Mouse (Mus musculus) hindbrain, embryonic 16.5 days (tissue): ENCODE results near the gene A430033K04Rik. TPM values are rescaled to one million over a fixed set of nuclear protein-coding genes. Genes with fewer than 3 reads are reported as not detected.

Experiments
- ATAC-seq: fragments of 200-750 bp; cut with Nextera tagmentation; 2 replicates; pipeline ENCODE4 v1.8.0; 2017; ENCODE audit warnings: moderate TSS enrichment, moderate library complexity
- H3K27ac ChIP-seq: fragments of 300-500 bp; sonication (generic); 2 replicates; pipeline ENCODE4 v1.5.1; 2014; ENCODE audit warnings: low read depth, mild to moderate bottlenecking, control low read depth, low read length, moderate library complexity
- H3K27me3 ChIP-seq: fragments of 300-500 bp; sonication (generic); replicated peaks from 2 replicates; pipeline ENCODE4 v1.6.1; 2014; ENCODE audit warnings: low read length; ENCODE audit not compliant: control insufficient read depth, insufficient read depth
- H3K36me3 ChIP-seq: fragments of 300-500 bp; sonication (generic); 2 replicates; pipeline ENCODE4 v1.6.1; 2014; ENCODE audit warnings: mild to moderate bottlenecking, low read length, moderate library complexity, mixed read lengths; ENCODE audit not compliant: control insufficient read depth, insufficient read depth
- H3K4me1 ChIP-seq: fragments of 300-500 bp; sonication (generic); 2 replicates; pipeline ENCODE4 v1.6.1; 2014; ENCODE audit warnings: low read depth, low read length; ENCODE audit not compliant: control insufficient read depth, insufficient read depth
- H3K4me2 ChIP-seq: fragments of 300-500 bp; sonication (generic); 2 replicates; pipeline ENCODE4 v1.6.1; 2014; ENCODE audit warnings: mild to moderate bottlenecking, low read length, control low read depth, moderate library complexity
- H3K4me3 ChIP-seq: fragments of 300-500 bp; sonication (generic); 2 replicates; pipeline ENCODE4 v1.5.1; 2014; ENCODE audit warnings: mild to moderate bottlenecking, low read length, control low read depth, moderate library complexity
- H3K9ac ChIP-seq: fragments of 300-500 bp; sonication (generic); 2 replicates; pipeline ENCODE4 v1.6.1; 2014; ENCODE audit warnings: low read depth, mild to moderate bottlenecking, control low read depth, low read length, moderate library complexity
- H3K9me3 ChIP-seq: fragments of 300-500 bp; sonication (generic); 2 replicates; pipeline ENCODE4 v1.6.1; 2014; ENCODE audit warnings: mild to moderate bottlenecking, low read length, moderate library complexity; ENCODE audit not compliant: control insufficient read depth
- WGBS: fragments of 180-500 bp; shearing (Covaris S2); extraction: QIAGEN DNeasy Blood & Tissue Kit; methylation state at CpG from one replicate; pipeline ENCODE4 v1.1.7; 2014; 5-methylcytosine and 5-hydroxymethylcytosine counted together
- polyA plus RNA-seq: library from polyadenylated mRNA; unstranded; fragments of >200 nt; fragmentation: Nextera tagmentation; extraction: Ambion mirVana; gene quantifications from 2 replicates; pipeline ENCODE4 v1.2.1, GENCODE M21; 2015

Gene A430033K04Rik
- polyA plus RNA-seq, 1 experiment from 2014 or later, result 19.2 TPM

- WGBS, result 86% methylated on average over 1 of the region's 1 CpGs
- ATAC-seq, result no peak
- Histone ChIP-seq H3K9ac (no peak overlapping the region), H3K27ac (no peak overlapping the region), H3K4me2 (no peak overlapping the region), H3K4me3 (no peak overlapping the region), H3K36me3 (peaks cover 11% of the 10 kb centered on the region), H3K27me3 (no peaks in the 10 kb centered on the region), H3K4me1 (no peaks in the 10 kb centered on the region), H3K9me3 (no peaks in the 10 kb centered on the region)
Measured at GRCm38 (mm10) chr5:138652911-138653310, 30.3 kb downstream of the A430033K04Rik start.

- Histone ChIP-seq H3K27me3 (no peaks in the 10 kb centered on the region), H3K27ac (no peak overlapping the region), H3K4me1 (no peaks in the 10 kb centered on the region), H3K9ac (no peak overlapping the region), H3K4me3 (no peak overlapping the region), H3K4me2 (no peak overlapping the region), H3K36me3 (no peaks in the 10 kb centered on the region; the same call in 1 of the 2 replicates), H3K9me3 (no peaks in the 10 kb centered on the region)
- ATAC-seq, result peak; percentile 94
- 26% methylated on average over 2 of the region's 2 CpGs for WGBS
Measured at GRCm38 (mm10) chr5:138656477-138657156, 34.0 kb downstream of the A430033K04Rik start.

- no peak overlapping the region for H3K27ac ChIP-seq
- no peak overlapping the region for H3K4me3 ChIP-seq
- WGBS, result 92% methylated on average over 3 of the region's 3 CpGs
- no peaks in the 10 kb centered on the region for H3K4me1 ChIP-seq
- H3K9ac ChIP-seq, result no peak overlapping the region
- H3K4me2 ChIP-seq, result no peak overlapping the region
- H3K9me3 ChIP-seq, result no peaks in the 10 kb centered on the region
- no peaks in the 10 kb centered on the region; the same call in 1 of the 2 replicates for H3K36me3 ChIP-seq
- ATAC-seq, result peak; percentile 68; the same call in 1 of the 2 replicates
- H3K27me3 ChIP-seq, result no peaks in the 10 kb centered on the region
Measured at GRCm38 (mm10) chr5:138657407-138657806, 34.7 kb downstream of the A430033K04Rik start.

- 32% methylated on average over 6 of the region's 6 CpGs for WGBS
- H3K4me3 ChIP-seq, result no peak overlapping the region
- no peaks in the 10 kb centered on the region for H3K4me1 ChIP-seq
- H3K4me2 ChIP-seq, result no peak overlapping the region
- H3K9ac ChIP-seq, result no peak overlapping the region
- no peaks in the 10 kb centered on the region for H3K27me3 ChIP-seq
- no peaks in the 10 kb centered on the region for H3K36me3 ChIP-seq
- no peaks in the 10 kb centered on the region for H3K9me3 ChIP-seq
- no peak overlapping the region for H3K27ac ChIP-seq
- ATAC-seq, result peak; percentile 81
Measured at GRCm38 (mm10) chr5:138657854-138658253, 35.2 kb downstream of the A430033K04Rik start.

GRCm38 (mm10) chr5:138658922-138659321 is 36.3 kb downstream of the A430033K04Rik start:
- 5% methylated on average over 5 of the region's 5 CpGs for WGBS
- Histone ChIP-seq H3K9me3 (no peaks in the 10 kb centered on the region), H3K9ac (no peak overlapping the region), H3K36me3 (no peaks in the 10 kb centered on the region), H3K4me1 (no peaks in the 10 kb centered on the region), H3K27me3 (no peaks in the 10 kb centered on the region), H3K4me3 (no peak overlapping the region), H3K27ac (no peak overlapping the region), H3K4me2 (no peak overlapping the region)
- no peak for ATAC-seq

- WGBS, result 62% methylated on average over 8 of the region's 8 CpGs
- H3K4me2 ChIP-seq, result no peak overlapping the region
- no peak overlapping the region for H3K4me3 ChIP-seq
- H3K27me3 ChIP-seq, result no peaks in the 10 kb centered on the region
- no peaks in the 10 kb centered on the region for H3K4me1 ChIP-seq
- no peak for ATAC-seq
- no peaks in the 10 kb centered on the region for H3K9me3 ChIP-seq
- no peak overlapping the region for H3K9ac ChIP-seq
- H3K27ac ChIP-seq, result no peak overlapping the region
- no peaks in the 10 kb centered on the region for H3K36me3 ChIP-seq
Measured at GRCm38 (mm10) chr5:138683023-138683766, 60.5 kb downstream of the A430033K04Rik start.

- H3K9me3 ChIP-seq, result no peaks in the 10 kb centered on the region
- no peaks in the 10 kb centered on the region for H3K36me3 ChIP-seq
- no peak overlapping the region for H3K4me3 ChIP-seq
- H3K9ac ChIP-seq, result no peak overlapping the region
- H3K27ac ChIP-seq, result no peak overlapping the region
- no peak for ATAC-seq
- WGBS, result 98% methylated on average over 7 of the region's 7 CpGs
- no peak overlapping the region for H3K4me2 ChIP-seq
- no peaks in the 10 kb centered on the region for H3K27me3 ChIP-seq
- no peaks in the 10 kb centered on the region for H3K4me1 ChIP-seq
Measured at GRCm38 (mm10) chr5:138683821-138684220, 61.2 kb downstream of the A430033K04Rik start.

- Histone ChIP-seq H3K4me1 (no peaks in the 10 kb centered on the region), H3K9ac (no peak overlapping the region), H3K4me2 (no peak overlapping the region), H3K27ac (no peak overlapping the region), H3K4me3 (no peak overlapping the region), H3K27me3 (no peaks in the 10 kb centered on the region), H3K36me3 (no peaks in the 10 kb centered on the region), H3K9me3 (no peaks in the 10 kb centered on the region)
- WGBS, result 88% methylated on average over 5 of the region's 5 CpGs
- ATAC-seq, result no peak
Measured at GRCm38 (mm10) chr5:138687453-138687852, 64.8 kb downstream of the A430033K04Rik start.

GRCm38 (mm10) chr5:138689254-138689653 is 66.6 kb downstream of the A430033K04Rik start:
- no peak overlapping the region for H3K4me3 ChIP-seq
- H3K4me1 ChIP-seq, result no peaks in the 10 kb centered on the region
- peak; percentile 48; the same call in 1 of the 2 replicates for ATAC-seq
- H3K9me3 ChIP-seq, result no peaks in the 10 kb centered on the region
- H3K4me2 ChIP-seq, result no peak overlapping the region
- 61% methylated on average over 5 of the region's 5 CpGs for WGBS
- H3K27me3 ChIP-seq, result no peaks in the 10 kb centered on the region
- H3K27ac ChIP-seq, result peak overlapping the region; percentile 54; the same call in 1 of the 2 replicates
- H3K9ac ChIP-seq, result no peak overlapping the region
- no peaks in the 10 kb centered on the region for H3K36me3 ChIP-seq
